Mouse (Mus musculus): ENCODE measurements around the gene Pfn1. TPM values are rescaled to one million over a fixed set of nuclear protein-coding genes. Genes with fewer than 3 reads are reported as not detected.

Gene Pfn1
- total and polyA plus RNA-seq, 2 experiments from 2014 or later: 903 to 959 TPM

DNA sequence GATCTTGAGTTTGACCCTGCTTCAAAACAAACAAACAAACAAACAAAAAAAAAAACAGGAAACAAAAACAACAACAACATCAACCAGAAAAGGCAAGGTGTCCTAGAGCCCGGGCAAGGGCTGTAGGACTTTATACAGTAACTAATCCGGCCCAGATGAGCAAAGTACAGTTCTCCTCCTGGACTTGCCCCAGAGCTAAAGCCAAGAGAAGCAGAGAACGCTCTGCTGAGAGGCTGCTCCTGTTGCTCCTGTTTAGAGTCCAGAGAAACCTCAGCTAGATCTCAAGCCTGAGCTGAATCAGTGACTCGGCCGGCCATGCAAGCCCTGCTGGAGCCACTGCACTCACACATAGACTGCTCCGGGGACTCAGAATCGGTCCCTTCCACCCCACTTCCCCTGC is 24.3 kb downstream of the Pfn1 start:
- Histone ChIP-seq H3K27me3 (ENCODE audit: control insufficient read depth, insufficient read depth, low read length) (no peaks in the 10 kb centered on the region), H3K9me3 (replicated peaks; ENCODE audit: control insufficient read depth, low read length) (no peaks in the 10 kb centered on the region), H3K27ac (ENCODE audit: low read depth) (no peak overlapping the region), H3K4me2 (ENCODE audit: low read depth, low read length) (no peak overlapping the region), H3K9ac (replicated peaks; ENCODE audit: low read depth, low read length) (no peak overlapping the region), H3K36me3 (replicated peaks; ENCODE audit: control insufficient read depth, insufficient read depth, low read length) (no peaks in the 10 kb centered on the region), H3K4me1 (ENCODE audit: control insufficient read depth, insufficient read depth) (no peaks in the 10 kb centered on the region), H3K4me3 (ENCODE audit: low read depth, low read length) (no peak overlapping the region)
- ATAC-seq (ENCODE audit: insufficient read depth, low read depth): no peak
- WGBS: 58% methylated on average over 7 of the region's 7 CpGs
- TF ChIP-seq EP300 (IDR thresholded peaks at IDR 0.05; ENCODE audit: low read depth): no peak
- no peak for DNase-seq (ENCODE audit: low spot score)

DNA sequence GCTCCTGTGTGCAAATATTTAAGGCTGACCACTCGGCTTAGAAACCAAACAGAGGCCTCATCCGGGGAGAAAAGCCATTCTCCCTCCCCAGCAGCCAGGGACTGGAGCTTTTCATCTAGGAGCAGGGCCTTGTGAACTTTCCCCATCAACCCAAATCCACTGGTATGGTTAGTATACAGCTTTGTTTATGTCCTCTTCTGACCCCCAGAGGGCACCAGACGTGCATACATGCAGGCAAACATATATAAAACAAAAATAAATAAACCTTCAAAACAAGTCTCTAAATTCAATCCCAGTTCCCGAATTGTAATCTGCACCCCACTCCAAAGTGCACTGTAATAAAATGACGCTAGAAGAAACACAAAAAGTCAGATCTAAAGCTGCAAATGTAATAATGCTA is 24.9 kb downstream of the Pfn1 start:
- WGBS: 55% methylated on average over 5 of the region's 5 CpGs
- no peaks in the 10 kb centered on the region for H3K9me3 ChIP-seq (replicated peaks; ENCODE audit: control insufficient read depth, low read length)
- H3K36me3 ChIP-seq (replicated peaks; ENCODE audit: control insufficient read depth, insufficient read depth, low read length): no peaks in the 10 kb centered on the region
- TF ChIP-seq EP300 (IDR thresholded peaks at IDR 0.05; ENCODE audit: low read depth) (no peak), CTCF (IDR thresholded peaks at IDR 0.05; ENCODE audit: low read depth) (peak; percentile 52)
- ATAC-seq (ENCODE audit: insufficient read depth, low read depth): no peak
- H3K27me3 ChIP-seq (ENCODE audit: control insufficient read depth, insufficient read depth, low read length): no peaks in the 10 kb centered on the region
- DNase-seq (ENCODE audit: low spot score): peak; percentile 32
- H3K9ac ChIP-seq (replicated peaks; ENCODE audit: low read depth, low read length): no peak overlapping the region
- H3K4me1 ChIP-seq (ENCODE audit: control insufficient read depth, insufficient read depth): no peaks in the 10 kb centered on the region
- no peak overlapping the region for H3K4me2 ChIP-seq (ENCODE audit: low read depth, low read length)
- no peak overlapping the region for H3K4me3 ChIP-seq (ENCODE audit: low read depth, low read length)
- H3K27ac ChIP-seq (ENCODE audit: low read depth): no peak overlapping the region

DNA sequence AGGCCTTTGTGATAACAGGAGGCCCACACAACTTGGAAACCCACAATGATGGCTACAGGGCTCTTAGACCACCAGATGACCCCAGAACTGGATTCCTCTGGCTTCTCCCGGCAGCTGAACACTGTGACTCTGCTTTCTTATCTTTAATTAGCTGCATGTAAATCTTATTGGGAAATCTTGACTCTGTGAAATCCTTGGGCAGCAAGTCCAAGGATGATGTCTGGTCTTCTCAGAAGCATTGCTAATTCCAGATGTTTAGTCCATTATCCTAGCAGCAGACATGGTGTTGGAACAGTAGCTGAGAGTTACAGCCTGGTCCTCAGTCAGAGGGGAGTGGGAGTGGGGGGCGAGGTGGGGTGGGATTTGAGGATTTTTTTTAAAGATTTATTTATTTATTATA is 26.0 kb downstream of the Pfn1 start:
- H3K27me3 ChIP-seq (ENCODE audit: control insufficient read depth, insufficient read depth, low read length): no peaks in the 10 kb centered on the region
- H3K9me3 ChIP-seq (replicated peaks; ENCODE audit: control insufficient read depth, low read length): no peaks in the 10 kb centered on the region
- H3K4me3 ChIP-seq (ENCODE audit: low read depth, low read length): no peak overlapping the region
- WGBS: 57% methylated on average over 2 of the region's 2 CpGs
- no peak for ATAC-seq (ENCODE audit: insufficient read depth, low read depth)
- no peak overlapping the region for H3K4me2 ChIP-seq (ENCODE audit: low read depth, low read length)
- no peak overlapping the region for H3K27ac ChIP-seq (ENCODE audit: low read depth)
- no peaks in the 10 kb centered on the region for H3K36me3 ChIP-seq (replicated peaks; ENCODE audit: control insufficient read depth, insufficient read depth, low read length)
- H3K9ac ChIP-seq (replicated peaks; ENCODE audit: low read depth, low read length): no peak overlapping the region
- no peak for DNase-seq (ENCODE audit: low spot score)
- no peaks in the 10 kb centered on the region for H3K4me1 ChIP-seq (ENCODE audit: control insufficient read depth, insufficient read depth)
- TF ChIP-seq EP300 (IDR thresholded peaks at IDR 0.05; ENCODE audit: low read depth): no peak
- TF ChIP-seq CTCF (IDR thresholded peaks at IDR 0.05; ENCODE audit: low read depth): no peak

DNA sequence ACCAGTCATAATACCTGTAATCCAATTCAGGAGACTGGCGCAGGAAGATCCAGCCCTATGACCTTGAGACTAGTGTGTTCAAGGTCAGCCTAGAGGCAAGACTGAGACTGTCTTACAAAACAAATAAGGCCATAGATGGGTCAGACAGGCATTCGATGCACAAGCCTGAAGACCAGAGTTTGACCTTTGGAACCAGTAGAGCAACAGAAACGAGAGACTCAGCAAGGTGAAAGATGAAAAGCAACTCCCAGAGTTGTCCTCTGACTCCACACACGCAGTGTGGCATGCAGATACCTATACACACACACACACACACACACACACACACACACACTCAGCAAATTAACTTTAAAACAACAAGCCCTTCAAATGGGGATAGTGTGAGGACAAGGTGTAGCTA is 27.6 kb downstream of the Pfn1 start:
- Histone ChIP-seq H3K27ac (ENCODE audit: low read depth) (no peak overlapping the region), H3K9ac (replicated peaks; ENCODE audit: low read depth, low read length) (no peak overlapping the region), H3K27me3 (ENCODE audit: control insufficient read depth, insufficient read depth, low read length) (no peaks in the 10 kb centered on the region), H3K4me1 (ENCODE audit: control insufficient read depth, insufficient read depth) (no peaks in the 10 kb centered on the region), H3K36me3 (replicated peaks; ENCODE audit: control insufficient read depth, insufficient read depth, low read length) (no peaks in the 10 kb centered on the region), H3K4me2 (ENCODE audit: low read depth, low read length) (no peak overlapping the region), H3K4me3 (ENCODE audit: low read depth, low read length) (no peak overlapping the region), H3K9me3 (replicated peaks; ENCODE audit: control insufficient read depth, low read length) (no peaks in the 10 kb centered on the region)
- DNase-seq (ENCODE audit: low spot score) (no peak), ATAC-seq (ENCODE audit: insufficient read depth, low read depth) (no peak)
- TF ChIP-seq CTCF (IDR thresholded peaks at IDR 0.05; ENCODE audit: low read depth): no peak
- TF ChIP-seq EP300 (IDR thresholded peaks at IDR 0.05; ENCODE audit: low read depth): no peak
- WGBS: 67% methylated on average over 4 of the region's 4 CpGs

DNA sequence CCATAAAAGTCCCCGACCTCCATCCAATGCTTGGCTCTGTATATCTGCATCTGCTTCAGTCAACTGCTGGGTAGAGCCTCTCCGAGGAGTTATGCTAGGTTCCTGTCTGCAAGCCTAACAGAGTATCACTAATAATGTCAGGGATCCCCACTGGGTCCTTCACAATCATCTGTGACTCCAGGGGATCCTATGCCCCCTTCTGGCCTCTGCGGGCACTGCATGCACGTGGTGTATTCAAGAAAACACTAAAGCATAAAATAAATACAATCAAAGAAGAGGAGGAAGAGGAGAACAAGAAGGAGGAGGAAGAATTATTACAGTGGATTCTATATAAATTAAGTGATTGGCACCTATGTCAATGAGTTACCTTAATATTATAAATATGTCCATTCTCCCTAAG is 29.0 kb downstream of the Pfn1 start:
- no peak overlapping the region for H3K4me3 ChIP-seq (ENCODE audit: low read depth, low read length)
- no peaks in the 10 kb centered on the region for H3K9me3 ChIP-seq (replicated peaks; ENCODE audit: control insufficient read depth, low read length)
- DNase-seq (ENCODE audit: low spot score): no peak
- WGBS: 46% methylated on average over 4 of the region's 4 CpGs
- H3K4me1 ChIP-seq (ENCODE audit: control insufficient read depth, insufficient read depth): no peaks in the 10 kb centered on the region
- H3K9ac ChIP-seq (replicated peaks; ENCODE audit: low read depth, low read length): no peak overlapping the region
- no peaks in the 10 kb centered on the region for H3K27me3 ChIP-seq (ENCODE audit: control insufficient read depth, insufficient read depth, low read length)
- TF ChIP-seq EP300 (IDR thresholded peaks at IDR 0.05; ENCODE audit: low read depth) (no peak), CTCF (IDR thresholded peaks at IDR 0.05; ENCODE audit: low read depth) (peak; percentile 60)
- no peak overlapping the region for H3K4me2 ChIP-seq (ENCODE audit: low read depth, low read length)
- H3K36me3 ChIP-seq (replicated peaks; ENCODE audit: control insufficient read depth, insufficient read depth, low read length): no peaks in the 10 kb centered on the region
- ATAC-seq (ENCODE audit: insufficient read depth, low read depth): no peak
- H3K27ac ChIP-seq (ENCODE audit: low read depth): no peak overlapping the region

DNA sequence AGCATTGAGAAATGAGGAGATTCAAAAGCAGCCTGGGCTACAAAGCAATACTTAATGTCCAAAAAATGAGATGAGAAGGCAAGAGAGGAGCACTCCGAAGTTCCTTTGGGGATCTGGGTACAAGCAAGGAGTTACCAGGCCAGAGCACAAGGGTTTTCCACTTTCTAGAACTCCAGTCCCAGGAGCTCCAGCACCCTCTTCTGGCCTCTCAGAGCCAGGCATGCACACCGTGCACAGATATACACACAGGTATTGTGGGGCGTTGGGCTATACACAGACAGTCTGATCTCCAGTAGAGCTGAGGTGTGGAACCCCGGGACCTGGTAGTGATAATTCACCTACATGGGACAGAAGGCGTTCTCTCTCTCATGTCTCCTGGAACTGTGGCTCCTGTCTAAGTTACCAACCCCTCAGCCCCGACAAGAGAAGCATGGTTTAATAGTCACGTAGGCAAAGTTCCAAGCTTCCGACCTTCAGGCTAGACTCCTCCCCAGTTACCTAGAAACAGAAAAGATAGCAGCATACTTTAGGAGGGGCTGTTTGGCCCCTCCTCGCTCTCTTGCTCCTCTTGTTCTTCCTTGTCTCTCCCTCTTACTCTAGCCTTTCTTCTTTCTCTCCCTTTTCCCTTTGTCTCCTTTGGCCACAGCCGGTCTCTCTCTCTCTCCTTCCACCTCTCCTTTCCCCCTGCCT is 31.2 kb downstream of the Pfn1 start:
- ATAC-seq (ENCODE audit: insufficient read depth, low read depth): no peak
- 63% methylated on average over 10 of the region's 10 CpGs for WGBS
- no peaks in the 10 kb centered on the region for H3K4me1 ChIP-seq (ENCODE audit: control insufficient read depth, insufficient read depth)

More for the DNA sequence above, 31.2 kb downstream of the Pfn1 start:
- Histone ChIP-seq H3K36me3 (replicated peaks; ENCODE audit: control insufficient read depth, insufficient read depth, low read length) (no peaks in the 10 kb centered on the region), H3K27me3 (ENCODE audit: control insufficient read depth, insufficient read depth, low read length) (no peaks in the 10 kb centered on the region), H3K9ac (replicated peaks; ENCODE audit: low read depth, low read length) (no peak overlapping the region), H3K4me2 (ENCODE audit: low read depth, low read length) (no peak overlapping the region), H3K4me3 (ENCODE audit: low read depth, low read length) (no peak overlapping the region), H3K9me3 (replicated peaks; ENCODE audit: control insufficient read depth, low read length) (no peaks in the 10 kb centered on the region), H3K27ac (ENCODE audit: low read depth) (no peak overlapping the region)
- DNase-seq (ENCODE audit: low spot score): no peak
- TF ChIP-seq CTCF (IDR thresholded peaks at IDR 0.05; ENCODE audit: low read depth): peak; percentile 30
- TF ChIP-seq EP300 (IDR thresholded peaks at IDR 0.05; ENCODE audit: low read depth): no peak

All from heart, postnatal 0 days (tissue).